Mouse (Mus musculus): ENCODE measurements around the gene Gm15091.
"Not testable (repeated sequence)": the region's sequence is repeated elsewhere in the genome, so short reads cannot be mapped to it uniquely, and the experiment has no call there.

The Gm15091 gene

DNA sequence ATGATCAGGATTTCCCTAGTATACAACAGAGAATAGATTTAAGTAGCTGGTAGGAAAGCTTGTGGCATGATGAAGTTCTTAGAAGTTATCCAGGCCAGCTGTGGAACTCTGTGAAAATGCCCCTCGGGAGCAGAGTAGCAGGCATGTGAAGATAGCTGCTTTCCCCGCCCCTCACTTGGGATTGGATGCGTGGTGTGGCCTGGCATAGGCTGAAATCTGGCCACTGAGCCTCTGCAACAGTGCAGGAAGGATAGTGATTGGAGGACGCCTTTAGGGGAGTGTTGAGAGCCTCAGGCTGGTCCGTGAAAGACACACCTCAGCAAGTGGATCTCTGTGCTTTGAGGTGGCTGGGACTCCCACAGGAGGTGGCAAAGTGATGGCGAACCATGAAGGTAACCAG lies at the start of gene Gm15091:
Gene Gm15091, plus strand, starts transcription at position 301 of the 400 bp plus-strand sequence.
- DNase-seq (ENCODE audit: low spot score in 2 of 2), result not testable (repeated sequence)
